Mouse (Mus musculus) midbrain, postnatal 0 days (tissue): Measurements from ENCODE around the gene Prrt1. TPM values are rescaled to one million over a fixed set of nuclear protein-coding genes. Genes with fewer than 3 reads are reported as not detected.

ENCODE experiments used
- ATAC-seq: fragments of 200-750 bp; cut with Nextera tagmentation; 2 replicates; pipeline ENCODE4 v1.8.0; 2017; ENCODE audit warnings: moderate number of reproducible peaks, mild to moderate bottlenecking, moderate TSS enrichment, moderate library complexity; ENCODE audit not compliant: low FRiP score
- DNase-seq: peaks from one replicate; pipeline ENCODE4 v3.0.0-alpha.2; 2015; ENCODE audit warnings: low spot score
- H3K27ac ChIP-seq: fragments of 300-500 bp; sonication (generic); 2 replicates; pipeline ENCODE4 v1.5.1; 2014; ENCODE audit warnings: low read depth, mild to moderate bottlenecking, low read length, mixed read lengths
- H3K27me3 ChIP-seq: fragments of 300-500 bp; sonication (generic); 2 replicates; pipeline ENCODE4 v1.6.1; 2014; ENCODE audit warnings: low read length, control low read depth, mixed read lengths; ENCODE audit not compliant: insufficient read depth
- H3K36me3 ChIP-seq: fragments of 300-500 bp; sonication (generic); 2 replicates; pipeline ENCODE4 v1.6.1; 2014; ENCODE audit warnings: low read length, control low read depth, mixed read lengths; ENCODE audit not compliant: insufficient read depth
- H3K4me1 ChIP-seq: fragments of 300-500 bp; sonication (generic); 2 replicates; pipeline ENCODE4 v1.6.1; 2014; ENCODE audit warnings: mild to moderate bottlenecking, control low read depth, antibody characterized with exemption, low read length, mixed read lengths; ENCODE audit not compliant: insufficient read depth
- H3K4me2 ChIP-seq: fragments of 300-500 bp; sonication (generic); 2 replicates; pipeline ENCODE4 v1.6.1; 2014; ENCODE audit warnings: low read depth, mild to moderate bottlenecking, low read length, mixed read lengths; ENCODE audit not compliant: poor library complexity, severe bottlenecking
- H3K4me3 ChIP-seq: fragments of 300-500 bp; sonication (generic); 2 replicates; pipeline ENCODE4 v1.5.1; 2014; ENCODE audit warnings: low read depth, mild to moderate bottlenecking, low read length, moderate library complexity
- H3K9ac ChIP-seq: fragments of 300-500 bp; sonication (generic); replicated peaks from 2 replicates; pipeline ENCODE4 v1.6.1; 2014; ENCODE audit warnings: mild to moderate bottlenecking, low read length, moderate library complexity, mixed read lengths; ENCODE audit not compliant: poor library complexity, severe bottlenecking
- H3K9me3 ChIP-seq: fragments of 300-500 bp; sonication (generic); 2 replicates; pipeline ENCODE4 v1.6.1; 2016; ENCODE audit warnings: low read length, control low read depth
- CTCF ChIP-seq: IDR thresholded peaks from 2 replicates; pipeline ENCODE4 v1.5.1; 2016; ENCODE audit warnings: antibody characterized with exemption, mild to moderate bottlenecking
- WGBS: fragments of 180-500 bp; shearing (Covaris S2); extraction: QIAGEN DNeasy Blood & Tissue Kit; methylation state at CpG from one replicate; pipeline ENCODE4 v1.1.7; 2014; 5-methylcytosine and 5-hydroxymethylcytosine counted together
- polyA plus RNA-seq: library from polyadenylated mRNA; unstranded; fragments of >200 nt; fragmentation: Nextera tagmentation; extraction: Ambion mirVana; gene quantifications from 2 replicates; pipeline ENCODE4 v1.2.1, GENCODE M21; 2015
- total RNA-seq: library from RNA; depleted of rRNA; stranded (reverse); fragments of >200 nt; gene quantifications from 2 replicates; pipeline ENCODE4 v1.2.3, GENCODE M21; 2014

Prrt1 gene
- total and polyA plus RNA-seq, 2 experiments from 2014 or later, result 9.1 to 14.0 TPM

GRCm38 (mm10) chr17:34603375-34604060 lies 25.8 kb upstream of the Prrt1 start, which contains the start of gene Rnf5:
Gene Rnf5, minus strand, starts transcription at chr17:34603690.
- no peaks in the 10 kb centered on the region for H3K9me3 ChIP-seq
- H3K4me2 ChIP-seq, result peak within 1 kb of the TSS; percentile 92
- peaks cover 14% of the 10 kb centered on the region; the same call in 1 of the 2 replicates for H3K4me1 ChIP-seq
- DNase-seq (peak; percentile 100), ATAC-seq (peak; percentile 93)
- peak within 1 kb of the TSS; percentile 78 for H3K9ac ChIP-seq
- no peak for TF ChIP-seq CTCF
- H3K36me3 ChIP-seq, result peaks cover 7% of the 10 kb centered on the region; the same call in 1 of the 2 replicates
- under 1% methylated on average over 29 of the region's 30 CpGs for WGBS
- H3K27ac ChIP-seq, result peak within 1 kb of the TSS; percentile 90
- no peaks in the 10 kb centered on the region for H3K27me3 ChIP-seq
- peak within 1 kb of the TSS; percentile 87 for H3K4me3 ChIP-seq

GRCm38 (mm10) chr17:34604061-34604508 lies 25.2 kb upstream of the Prrt1 start, which contains the start of gene Agpat1:
Gene Agpat1, plus strand, starts transcription at chr17:34604262.
- DNase-seq (peak; percentile 100), ATAC-seq (peak; percentile 90)
- Histone ChIP-seq H3K9ac (peak within 1 kb of the TSS; percentile 78), H3K4me2 (peak within 1 kb of the TSS; percentile 92), H3K27me3 (no peaks in the 10 kb centered on the region), H3K4me1 (peaks cover 14% of the 10 kb centered on the region; the same call in 1 of the 2 replicates), H3K4me3 (peak within 1 kb of the TSS; percentile 87), H3K27ac (peak within 1 kb of the TSS; percentile 90), H3K9me3 (no peaks in the 10 kb centered on the region), H3K36me3 (peaks cover 7% of the 10 kb centered on the region; the same call in 1 of the 2 replicates)
- WGBS, result under 1% methylated on average over 34 of the region's 35 CpGs
- no peak for TF ChIP-seq CTCF

- H3K27me3 ChIP-seq, result no peaks in the 10 kb centered on the region
- peak overlapping the region; percentile 60 for H3K9ac ChIP-seq
- H3K36me3 ChIP-seq, result peaks cover 7% of the 10 kb centered on the region; the same call in 1 of the 2 replicates
- ATAC-seq (no peak; the same call in 1 of the 2 replicates), DNase-seq (no peak)
- peak overlapping the region; percentile 87 for H3K4me3 ChIP-seq
- WGBS, result 16% methylated on average over 24 of the region's 24 CpGs
- H3K4me1 ChIP-seq, result peaks cover 14% of the 10 kb centered on the region; the same call in 1 of the 2 replicates
- H3K27ac ChIP-seq, result peak overlapping the region; percentile 90
- TF ChIP-seq CTCF, result no peak
- H3K4me2 ChIP-seq, result peak overlapping the region; percentile 92
- no peaks in the 10 kb centered on the region for H3K9me3 ChIP-seq
These were observed 24.7 kb upstream of the Prrt1 start for GRCm38 (mm10) chr17:34604511-34605237.

- H3K9me3 ChIP-seq, result no peaks in the 10 kb centered on the region
- no peaks in the 10 kb centered on the region for H3K27me3 ChIP-seq
- H3K9ac ChIP-seq, result peak overlapping the region; percentile 100
- H3K4me3 ChIP-seq, result peak overlapping the region; percentile 87
- H3K4me2 ChIP-seq, result peak overlapping the region; percentile 92
- DNase-seq (peak; percentile 97), ATAC-seq (peak; percentile 47)
- TF ChIP-seq CTCF, result no peak
- peak overlapping the region; percentile 90 for H3K27ac ChIP-seq
- peaks cover 14% of the 10 kb centered on the region; the same call in 1 of the 2 replicates for H3K4me1 ChIP-seq
- 0% methylated on average over 30 of the region's 30 CpGs for WGBS
- H3K36me3 ChIP-seq, result peaks cover 3% of the 10 kb centered on the region; the same call in 1 of the 2 replicates
These were observed 23.7 kb upstream of the Prrt1 start for GRCm38 (mm10) chr17:34605609-34606008.

GRCm38 (mm10) chr17:34606186-34607039 lies 22.9 kb upstream of the Prrt1 start:
- peak overlapping the region; percentile 90 for H3K27ac ChIP-seq
- no peaks in the 10 kb centered on the region for H3K27me3 ChIP-seq
- peak overlapping the region; percentile 100 for H3K9ac ChIP-seq
- peak overlapping the region; percentile 87 for H3K4me3 ChIP-seq
- no peak for TF ChIP-seq CTCF
- peak overlapping the region; percentile 92 for H3K4me2 ChIP-seq
- no peaks in the 10 kb centered on the region for H3K9me3 ChIP-seq
- H3K4me1 ChIP-seq, result peaks cover 14% of the 10 kb centered on the region; the same call in 1 of the 2 replicates
- WGBS, result 19% methylated on average over 32 of the region's 32 CpGs
- DNase-seq (peak; percentile 20), ATAC-seq (no peak)
- H3K36me3 ChIP-seq, result peaks cover 7% of the 10 kb centered on the region
